Mouse (Mus musculus): ENCODE results near the gene Olfr506.
"Not testable (repeated sequence)": the region's sequence is repeated elsewhere in the genome, so short reads cannot be mapped to it uniquely, and the experiment has no call there.

Olfr506 gene

GRCm38 (mm10) chr7:108610487-108610886 lies at the start of gene Olfr506:
Gene Olfr506 (plus strand): TSS chr7:108610787.
- no peak for DNase-seq

GRCm38 (mm10) chr7:108565693-108566092 lies 44.9 kb upstream of the Olfr506 start, which contains the start of gene Olfr504:
Gene Olfr504 (minus strand): TSS chr7:108565793.
- DNase-seq, result no peak

GRCm38 (mm10) chr7:108589797-108590196 lies 20.8 kb upstream of the Olfr506 start:
- no peak for DNase-seq

GRCm38 (mm10) chr7:108601916-108602315 lies 8.7 kb upstream of the Olfr506 start:
- DNase-seq, result not testable (repeated sequence)

GRCm38 (mm10) chr7:108614110-108614509 lies 3.5 kb downstream of the Olfr506 start:
- DNase-seq, result no peak

- DNase-seq, result not testable (repeated sequence)
Measured at GRCm38 (mm10) chr7:108616781-108617180, 6.2 kb downstream of the Olfr506 start.

- no peak for DNase-seq
Measured at GRCm38 (mm10) chr7:108621514-108621913, 10.9 kb downstream of the Olfr506 start, which contains the start of gene Olfr507. Gene Olfr507 (plus strand): TSS chr7:108621814.

GRCm38 (mm10) chr7:108629694-108630093 lies 19.1 kb downstream of the Olfr506 start, which contains the start of gene Olfr508:
Gene Olfr508 (plus strand): TSS chr7:108629994.
- DNase-seq, result no peak

- DNase-seq, result no peak
Measured at GRCm38 (mm10) chr7:108651806-108652205, 41.2 kb downstream of the Olfr506 start, which contains the start of gene Olfr509. Gene Olfr509 (minus strand): TSS chr7:108651906.

GRCm38 (mm10) chr7:108662419-108662818 lies 51.8 kb downstream of the Olfr506 start:
- DNase-seq, result no peak

Measured in cerebellum, adult 9-10 months (tissue).